Mouse (Mus musculus): Measurements from ENCODE around the gene Evx1.

DNA sequence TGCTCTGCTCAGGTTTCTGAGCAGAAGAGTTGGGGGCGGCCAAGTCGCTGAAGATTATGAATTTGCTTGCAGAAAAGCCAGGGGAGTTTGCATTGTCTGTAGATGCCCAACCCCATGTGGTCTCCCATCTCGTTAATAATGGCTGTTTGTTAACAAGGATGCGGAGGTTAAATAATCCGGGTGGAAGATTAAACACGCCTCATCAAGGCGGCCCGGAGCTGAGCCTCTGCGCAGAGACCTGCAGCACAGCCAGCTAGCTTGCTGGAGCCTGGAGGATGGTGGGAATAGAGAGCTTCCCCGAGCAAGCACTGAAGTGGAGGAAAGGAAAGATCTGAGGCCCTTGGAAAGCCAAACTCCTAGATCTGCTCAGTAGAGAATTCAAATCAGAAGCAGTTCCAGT lies 10.0 kb downstream of the Evx1 start:
- TF ChIP-seq POLR2A (IDR thresholded peaks at IDR 0.05; ENCODE audit: insufficient read length, low read depth) (no peak), USF1 (IDR thresholded peaks at IDR 0.05; ENCODE audit: low read depth) (no peak), MYOG (IDR thresholded peaks at IDR 0.05; ENCODE audit: control insufficient read depth in 1 of 3, insufficient read depth in 1 of 3, insufficient read length in 2 of 3, low read depth in 2 of 3) (no peak), TCF3 (IDR thresholded peaks at IDR 0.05; ENCODE audit: insufficient read length, low read depth) (no peak), REST (IDR thresholded peaks at IDR 0.05; ENCODE audit: insufficient read depth, insufficient read length) (no peak)
